Mouse (Mus musculus) c-Kit-positive CD71-positive TER-119-positive erythroid progenitor cells, embryonic 14.5 days (primary cell): ENCODE results near the gene Dpy30.

Source experiments
- DNase-seq: peaks from one replicate; pipeline ENCODE4 v3.0.0-alpha.2; 2013; ENCODE audit warnings: low spot score

Gene Dpy30

DNA sequence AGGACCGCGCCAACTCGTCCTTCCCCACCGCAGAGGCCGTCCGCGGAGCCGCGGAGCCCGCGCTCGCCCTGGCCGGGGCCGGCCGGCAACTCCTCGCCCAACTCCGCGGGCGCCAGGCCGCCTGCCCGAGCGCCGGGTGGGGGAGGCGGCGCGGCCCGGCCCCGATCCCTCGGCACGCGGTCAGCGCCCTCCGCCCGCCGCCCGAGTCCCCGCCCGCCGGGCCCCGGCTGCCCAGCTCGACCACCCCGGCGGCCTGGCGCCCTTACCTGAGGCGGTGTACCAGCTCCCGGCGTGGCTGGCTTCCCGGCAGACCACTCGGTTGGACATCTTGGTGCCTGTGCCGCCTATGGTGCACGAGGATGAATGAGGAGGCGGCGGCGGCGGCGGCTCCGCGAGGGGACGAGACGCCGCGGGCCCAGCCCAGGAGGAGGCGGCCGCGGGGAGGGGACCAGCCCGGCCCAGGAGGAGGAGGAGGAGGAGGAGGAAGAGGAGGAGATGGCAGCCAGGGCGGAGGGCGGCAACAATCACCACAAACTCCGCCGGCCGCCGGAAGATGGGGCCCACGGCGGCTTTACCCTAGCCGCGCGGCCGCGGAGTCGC lies 29.2 kb downstream of the Dpy30 start:
- DNase-seq, result peak; percentile 72

DNA sequence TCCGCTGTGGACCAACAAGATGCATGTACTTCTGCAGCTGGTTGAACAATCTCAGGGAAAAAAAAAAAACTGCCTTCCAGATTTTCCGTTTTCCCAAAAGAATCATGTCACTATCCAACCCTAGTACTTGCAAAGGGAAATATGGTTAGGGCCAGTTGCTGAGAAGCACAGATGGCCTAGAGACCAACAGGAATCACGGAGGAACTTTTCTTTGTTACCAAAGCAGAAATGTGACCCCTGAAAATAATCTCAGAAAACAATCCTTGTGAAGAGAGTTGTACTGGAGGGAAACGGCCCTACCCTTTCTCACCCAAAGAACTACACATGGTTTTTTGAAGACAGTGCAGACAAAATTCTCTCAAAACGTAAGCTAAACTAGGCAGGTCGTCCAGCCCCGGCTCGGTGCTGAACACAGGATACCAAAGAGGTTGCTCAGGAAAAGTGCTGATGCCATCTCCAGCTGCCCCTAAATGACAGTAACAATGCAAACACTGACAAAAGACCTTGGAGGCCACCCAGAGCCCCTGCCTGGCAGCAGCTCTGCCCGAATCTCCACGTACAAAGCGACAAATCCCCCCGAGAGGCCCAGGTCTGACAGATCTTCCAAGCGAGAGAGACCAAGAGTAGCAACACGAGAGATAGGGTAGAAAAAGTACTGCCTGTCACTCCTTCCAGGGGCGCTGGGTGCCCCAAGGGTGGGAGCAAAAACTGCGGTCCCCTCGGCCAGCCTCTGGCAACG lies 29.9 kb downstream of the Dpy30 start:
- DNase-seq, result no peak

DNA sequence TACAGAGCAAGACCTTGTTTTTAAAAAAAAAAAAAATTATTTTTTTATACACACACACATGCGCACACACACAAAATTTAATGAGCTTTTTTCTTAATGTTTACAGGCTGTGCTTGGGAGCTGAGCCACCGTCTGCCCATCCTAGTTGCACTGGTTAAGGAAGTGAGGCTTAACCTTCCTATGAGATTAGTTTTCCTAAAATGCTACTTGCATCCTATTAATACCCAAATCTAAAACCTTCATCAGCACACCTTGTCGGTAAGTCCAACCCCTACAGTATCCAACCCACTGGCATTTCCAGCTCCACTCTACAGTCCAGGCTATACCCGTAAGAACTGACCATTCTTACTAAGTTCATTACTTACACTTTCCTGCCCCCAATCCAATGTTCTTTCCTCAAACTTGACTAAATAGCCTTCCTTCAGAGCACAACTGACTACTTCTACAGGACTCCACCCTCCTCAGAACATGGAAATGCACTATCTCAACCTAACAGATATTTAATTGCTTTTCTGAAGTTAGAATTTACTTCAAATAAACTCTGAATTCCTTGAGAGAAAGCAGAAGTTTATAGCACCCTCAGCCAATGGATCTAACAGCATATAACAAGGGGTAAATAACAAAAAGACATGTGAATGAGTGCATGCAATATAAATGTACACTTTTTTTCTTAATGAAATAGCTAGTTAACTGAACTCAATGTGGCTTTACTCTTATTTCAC lies 31.9 kb downstream of the Dpy30 start:
- DNase-seq, result no peak

DNA sequence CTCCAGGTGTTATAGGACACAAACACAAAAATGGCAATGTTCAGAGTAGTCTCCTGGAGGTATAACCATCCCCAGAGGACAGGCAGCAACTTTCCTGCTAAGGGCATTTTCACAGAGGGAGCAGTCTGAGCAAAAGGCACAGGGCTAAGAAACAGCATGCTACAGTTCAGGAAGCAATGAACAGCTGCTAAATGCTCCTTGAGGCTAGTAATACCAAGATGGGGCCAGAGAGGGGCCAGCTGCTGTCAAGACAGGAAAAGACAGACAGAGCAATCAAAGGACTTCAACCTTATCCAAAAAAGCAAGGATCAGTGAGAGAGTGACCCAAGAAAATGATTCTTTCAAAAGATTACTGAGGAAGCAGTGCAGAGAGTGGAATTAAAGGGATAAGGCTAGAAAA lies 32.9 kb downstream of the Dpy30 start:
- no peak for DNase-seq

DNA sequence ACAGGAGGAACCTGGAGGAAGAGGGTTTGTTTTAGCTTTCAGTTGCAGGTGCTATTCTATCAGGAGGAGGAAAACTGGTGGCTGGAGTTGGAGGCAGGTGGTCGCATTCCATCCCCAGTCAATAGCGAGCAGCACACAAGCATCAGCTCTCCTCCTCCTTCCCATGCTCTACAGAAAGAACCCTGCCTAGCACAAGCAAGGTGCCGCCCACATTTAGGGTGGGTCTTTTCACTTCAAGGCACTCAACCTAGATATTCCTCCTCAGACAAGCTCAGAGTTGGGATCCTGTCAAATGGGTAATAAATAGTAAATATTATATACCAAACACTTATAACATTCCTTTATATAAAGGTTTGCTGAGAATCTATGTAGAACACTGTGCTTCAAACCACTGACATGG lies 33.5 kb downstream of the Dpy30 start:
- no peak for DNase-seq

DNA sequence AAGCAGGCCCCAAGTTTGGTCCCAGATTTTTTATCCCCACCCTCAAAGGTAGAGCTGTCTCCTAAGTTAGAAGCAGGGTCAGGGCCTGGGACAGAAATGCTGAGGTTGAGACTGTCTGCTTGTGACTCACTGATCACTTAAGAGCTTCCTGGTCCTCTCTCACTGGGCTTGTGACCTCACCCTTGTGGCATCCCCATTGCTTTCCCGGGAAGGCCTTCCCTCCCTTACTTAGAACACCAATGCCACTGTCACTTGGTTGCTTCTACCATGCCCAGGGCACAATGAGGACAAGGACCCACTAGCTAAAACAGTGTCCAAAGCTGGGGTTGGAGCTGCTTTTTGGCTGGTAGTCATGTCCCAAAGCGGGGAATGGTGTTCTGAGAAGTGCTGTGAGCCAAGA lies 35.1 kb downstream of the Dpy30 start:
- no peak for DNase-seq

DNA sequence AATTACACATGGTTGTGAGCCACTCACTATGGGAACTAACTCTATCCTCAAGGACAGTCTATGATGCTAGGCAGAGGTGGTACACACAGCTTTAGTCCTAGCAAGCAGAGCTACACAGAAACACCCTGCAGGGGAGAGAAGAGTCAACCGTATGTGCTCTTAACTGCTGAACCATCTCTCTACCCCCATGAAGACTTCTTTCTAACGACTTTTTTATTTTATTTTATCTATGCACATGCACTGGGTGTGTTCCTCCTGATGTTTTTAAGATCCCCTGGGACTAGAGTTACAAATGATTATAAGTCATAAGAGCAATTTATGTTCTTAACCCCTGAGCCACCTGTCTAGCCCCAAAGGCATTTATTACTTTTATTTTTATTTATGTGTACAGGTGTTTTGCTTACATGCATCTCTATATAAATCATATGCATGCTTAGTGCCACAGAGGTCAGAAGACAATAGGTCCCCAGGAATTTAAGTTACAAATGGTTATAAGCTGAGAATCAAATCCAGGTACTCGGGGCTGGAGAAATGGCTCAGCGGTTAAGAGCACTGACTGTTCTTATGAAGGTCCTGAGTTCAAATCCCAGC lies 37.5 kb downstream of the Dpy30 start:
- no peak for DNase-seq

DNA sequence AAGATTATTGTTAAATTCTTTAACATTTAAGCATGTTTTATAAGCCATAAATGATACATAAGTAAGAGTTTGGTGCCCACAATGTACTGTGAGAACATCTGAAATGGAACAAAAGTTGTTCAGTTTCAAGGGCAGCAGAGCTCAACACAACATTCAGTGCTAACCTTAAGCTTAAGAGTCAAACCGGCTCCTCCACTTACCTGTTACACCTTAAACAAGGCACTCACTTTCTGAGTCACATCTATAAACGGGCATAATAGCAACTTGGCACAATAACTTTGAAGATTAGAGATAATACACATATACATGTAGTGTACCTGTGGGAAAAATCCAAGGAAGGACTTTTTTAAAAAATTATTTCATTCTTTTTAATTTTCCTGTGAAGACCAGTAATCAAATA lies 38.0 kb downstream of the Dpy30 start:
- no peak for DNase-seq

DNA sequence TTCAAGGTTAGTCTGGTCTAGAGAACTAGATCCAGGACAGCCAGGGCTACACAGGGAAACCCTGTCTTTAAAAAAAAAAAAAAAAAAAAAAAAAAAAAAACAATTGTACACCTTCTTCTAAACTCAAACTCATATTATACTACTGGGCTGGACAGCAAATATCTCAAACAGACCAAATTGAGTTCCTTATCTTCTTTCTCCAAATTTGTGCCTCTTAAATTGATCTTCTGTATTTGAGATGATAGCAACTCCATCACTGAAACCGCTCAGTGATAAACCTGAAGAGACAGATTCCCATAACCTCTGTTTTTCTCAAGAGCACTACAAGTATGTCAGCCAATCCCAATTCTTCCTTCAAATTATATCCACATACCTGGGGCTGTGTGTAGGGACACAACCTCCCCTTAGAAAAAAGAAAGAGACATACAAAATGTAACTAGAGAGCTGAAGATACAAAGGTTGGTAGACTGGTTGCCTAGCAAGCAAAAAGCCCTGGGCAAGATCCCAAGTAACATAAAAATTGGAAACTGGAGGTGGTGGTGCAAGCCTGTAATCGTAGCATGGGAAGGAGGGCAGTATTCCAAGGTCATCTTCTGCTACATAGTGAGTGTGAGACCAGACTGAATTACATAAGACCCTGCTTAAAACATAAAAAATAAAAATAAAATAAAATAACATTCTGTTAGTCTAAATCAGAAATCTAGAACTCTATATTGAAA lies 39.2 kb downstream of the Dpy30 start:
- no peak for DNase-seq

DNA sequence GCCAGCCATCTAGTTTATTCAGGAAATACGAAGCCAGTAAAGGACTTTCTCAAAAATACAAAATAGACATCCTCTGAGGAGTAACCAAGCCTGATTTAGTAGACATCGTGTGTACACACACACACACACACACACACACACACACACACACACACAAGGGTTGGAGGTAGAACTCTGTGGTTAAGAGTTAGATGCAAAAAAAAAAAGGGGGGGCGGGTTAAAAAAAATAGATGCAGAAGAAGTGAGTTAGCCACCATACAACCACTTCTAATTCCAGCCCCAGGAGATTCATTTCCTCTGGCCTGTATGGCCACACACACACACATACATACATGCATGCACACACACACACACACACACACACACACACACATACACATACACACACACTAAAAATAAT lies 41.7 kb downstream of the Dpy30 start:
- DNase-seq, result no peak

DNA sequence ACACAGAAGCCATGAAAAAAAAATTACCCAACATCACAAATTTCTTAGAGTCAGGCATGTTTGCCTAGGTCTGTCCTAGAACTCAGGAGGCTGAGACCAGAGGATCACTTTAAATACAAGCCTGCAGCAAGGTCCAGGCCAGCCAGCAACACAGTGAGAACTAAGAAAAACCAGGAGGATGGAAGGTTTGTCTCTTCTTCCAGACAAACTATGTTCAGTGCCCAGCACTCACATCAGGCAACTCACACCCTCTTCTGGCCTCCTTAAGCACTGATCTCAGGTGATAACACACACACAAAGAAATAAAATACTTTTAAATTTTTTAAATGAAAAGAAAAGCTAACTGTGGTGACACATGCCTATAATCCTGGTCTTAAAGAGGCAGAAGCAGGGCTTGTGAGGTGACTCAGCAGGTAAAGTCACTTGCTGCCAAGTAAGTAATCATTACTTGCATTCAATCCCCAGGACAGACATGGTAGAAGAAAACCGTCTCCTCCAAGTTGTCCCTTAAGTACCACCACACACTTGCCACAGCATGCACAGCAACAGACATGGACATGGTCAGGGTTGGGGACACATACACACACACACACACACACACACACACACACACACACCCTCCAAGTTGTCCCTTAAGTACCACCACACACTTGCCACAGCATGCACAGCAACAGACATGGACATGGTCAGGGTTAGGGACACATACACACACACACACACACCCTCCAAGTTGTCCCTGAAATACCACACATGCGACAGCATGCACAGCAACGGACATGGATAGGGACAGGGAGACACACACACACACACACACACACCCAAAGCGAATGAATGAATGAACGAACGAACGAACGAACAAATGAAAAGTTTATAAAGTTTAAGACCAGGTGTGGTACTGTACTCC lies 44.5 kb downstream of the Dpy30 start:
- DNase-seq, result no peak

DNA sequence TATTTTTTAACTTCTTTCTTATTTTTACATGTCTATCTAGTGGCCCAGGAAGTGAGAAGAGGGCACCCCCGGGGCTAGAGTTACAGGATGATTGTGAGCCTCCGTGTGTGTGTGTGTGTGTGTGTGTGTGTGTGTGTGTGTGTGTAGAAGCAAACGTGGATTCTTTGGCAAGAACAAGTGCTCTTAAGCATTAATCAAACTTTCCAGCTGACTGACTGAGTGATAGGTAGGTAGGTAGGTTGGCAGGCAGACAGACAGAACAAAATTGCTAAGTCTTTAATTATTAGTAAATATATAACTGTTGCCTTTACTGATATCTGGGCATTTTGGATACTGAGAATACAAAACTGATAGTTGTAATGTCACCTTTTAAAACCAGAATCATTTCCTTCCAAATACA lies 49.3 kb downstream of the Dpy30 start:
- no peak for DNase-seq

DNA sequence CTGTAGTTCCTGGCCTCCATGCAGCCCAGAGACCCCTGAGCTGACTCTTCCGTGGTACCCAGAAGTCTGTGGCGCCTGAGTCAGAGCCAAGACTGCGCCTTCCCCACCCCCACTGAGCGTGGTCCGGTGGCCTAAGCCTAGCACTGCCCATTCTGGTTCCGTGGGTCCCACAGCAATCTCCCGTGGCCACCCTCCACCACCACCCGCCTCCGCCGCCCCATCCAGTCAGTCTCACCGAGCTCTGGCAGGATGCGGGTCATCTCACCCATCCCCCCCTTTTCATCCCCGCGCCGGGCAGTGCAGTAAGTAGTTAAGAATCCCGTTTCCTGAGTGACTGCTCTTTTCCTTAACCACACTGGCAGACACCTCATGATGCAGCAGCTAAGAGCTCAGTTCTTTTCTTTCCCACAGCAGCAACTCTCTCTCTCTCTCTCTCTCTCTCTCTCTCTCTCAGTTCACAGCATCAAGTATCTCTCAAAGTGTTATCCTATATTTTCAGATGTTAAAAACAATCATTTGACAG lies 51.0 kb downstream of the Dpy30 start:
- no peak for DNase-seq

DNA sequence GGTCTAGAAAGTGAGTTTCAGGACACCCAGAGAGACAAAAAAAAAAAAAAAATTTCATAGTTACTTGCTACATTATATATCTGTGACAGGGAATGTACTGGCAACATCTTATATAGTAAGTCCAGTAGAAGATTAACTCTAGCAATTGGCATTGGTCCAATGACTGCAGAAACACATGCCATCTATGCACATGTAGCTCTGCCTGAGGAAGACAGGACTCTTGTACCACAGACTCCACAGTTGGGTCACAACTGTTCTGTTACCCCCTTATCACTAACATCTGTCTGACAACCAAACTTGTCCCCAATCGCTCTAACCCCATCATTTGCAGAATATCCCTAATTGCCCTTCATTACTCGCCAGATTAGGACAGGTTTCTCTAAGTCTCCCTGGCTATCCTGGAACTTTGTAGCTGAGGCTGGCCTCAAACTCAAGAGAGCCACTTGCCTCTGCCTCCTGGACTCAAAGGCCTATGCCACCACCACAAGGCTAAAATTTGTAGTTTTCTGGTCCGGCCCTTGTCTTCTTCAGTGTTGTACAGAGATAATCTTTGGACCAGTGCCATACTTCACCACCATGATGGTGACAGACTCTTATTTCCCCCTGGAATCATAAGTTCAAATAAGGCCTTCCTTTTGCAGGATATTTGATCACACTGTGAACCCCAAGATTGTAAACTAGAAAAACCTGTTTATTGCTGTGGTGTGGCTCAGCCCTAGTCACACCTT lies 52.0 kb downstream of the Dpy30 start:
- no peak for DNase-seq

DNA sequence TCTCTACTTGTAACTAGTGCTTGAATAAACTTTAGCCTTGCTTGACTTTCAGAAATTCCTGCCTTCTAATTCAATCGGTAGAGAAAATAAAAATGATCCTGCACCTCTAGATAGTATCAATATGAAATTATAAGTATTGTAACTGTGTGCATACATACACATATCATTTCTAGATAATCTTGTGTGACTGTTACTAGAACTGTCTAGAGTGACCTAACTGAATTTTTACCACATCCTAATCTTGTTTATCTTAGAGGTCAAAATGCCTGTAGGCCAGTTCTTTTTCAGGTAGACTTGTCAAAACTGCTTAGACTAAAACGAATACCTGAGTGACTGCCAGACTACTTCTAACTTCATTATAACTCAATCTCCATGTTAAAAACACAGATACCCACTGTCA lies 53.5 kb downstream of the Dpy30 start:
- no peak for DNase-seq

DNA sequence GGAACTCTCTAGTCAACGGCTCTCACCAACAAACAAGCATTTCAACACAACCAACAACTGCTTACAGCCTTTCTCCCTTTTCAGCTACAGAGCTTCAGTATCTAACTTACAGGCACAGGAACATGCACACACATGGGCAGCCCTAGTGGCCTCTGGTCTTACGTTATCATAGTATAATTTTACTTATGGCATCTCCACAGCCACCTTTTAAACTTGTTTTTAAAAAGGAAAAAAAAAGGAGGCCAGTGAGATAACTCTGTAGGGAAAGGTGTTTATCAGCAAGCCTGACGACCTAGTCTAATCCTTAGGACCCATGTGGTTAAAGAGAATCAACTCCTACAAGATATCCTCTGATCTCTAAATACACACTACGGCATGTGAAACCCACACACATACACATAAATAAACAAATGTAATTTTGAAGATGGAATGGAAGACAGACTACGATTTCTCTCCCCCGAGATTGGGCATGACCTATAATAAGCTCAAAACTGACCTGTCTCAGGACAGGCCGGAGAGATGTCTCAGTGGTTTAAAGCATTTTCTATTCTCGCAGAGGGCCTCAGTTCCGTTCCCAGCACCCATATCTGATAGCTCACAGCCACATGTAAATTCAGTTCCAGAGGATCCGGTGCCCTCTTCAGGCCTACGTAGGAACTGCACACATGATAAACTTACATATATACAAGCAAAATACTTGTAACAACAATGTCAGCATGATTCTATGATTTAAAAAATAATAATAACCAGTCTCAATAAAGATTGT lies 56.1 kb downstream of the Dpy30 start:
- DNase-seq, result peak; percentile 82

DNA sequence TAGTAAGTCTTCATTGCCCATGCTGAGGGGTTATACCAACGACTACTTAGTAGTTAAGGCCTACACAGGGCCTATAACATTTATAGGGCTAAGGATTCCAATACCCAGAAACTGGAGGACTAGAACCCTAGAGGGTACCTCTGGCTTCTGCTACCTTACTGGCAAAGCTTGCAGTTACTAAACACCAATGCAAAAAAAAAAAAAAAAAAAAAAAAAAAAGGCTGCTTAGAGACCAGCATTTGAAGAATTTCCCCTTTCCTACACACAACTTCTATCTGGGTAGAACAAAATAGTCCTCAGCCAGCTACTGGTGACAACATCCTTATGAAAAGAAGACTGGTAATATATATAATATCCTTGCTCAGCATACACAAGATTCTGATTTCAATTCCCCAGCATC lies 58.1 kb downstream of the Dpy30 start:
- no peak for DNase-seq

DNA sequence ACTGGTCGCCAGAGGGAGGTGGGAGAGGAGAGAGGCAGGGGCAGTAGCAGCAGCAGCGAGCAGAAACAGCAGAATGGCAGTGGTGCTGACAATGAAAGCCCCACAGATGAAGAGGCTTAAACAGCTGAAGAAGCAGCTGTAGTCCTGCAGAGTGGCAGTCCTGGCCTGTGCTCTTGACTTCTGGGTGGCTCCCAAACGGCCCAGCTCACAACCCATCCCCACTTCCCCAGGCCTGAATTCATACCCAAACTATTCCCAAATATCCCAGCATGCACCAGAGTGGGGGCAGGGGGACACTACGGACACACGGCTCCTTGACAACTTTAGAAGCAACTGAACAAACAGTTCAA lies 58.6 kb downstream of the Dpy30 start:
- DNase-seq, result no peak

DNA sequence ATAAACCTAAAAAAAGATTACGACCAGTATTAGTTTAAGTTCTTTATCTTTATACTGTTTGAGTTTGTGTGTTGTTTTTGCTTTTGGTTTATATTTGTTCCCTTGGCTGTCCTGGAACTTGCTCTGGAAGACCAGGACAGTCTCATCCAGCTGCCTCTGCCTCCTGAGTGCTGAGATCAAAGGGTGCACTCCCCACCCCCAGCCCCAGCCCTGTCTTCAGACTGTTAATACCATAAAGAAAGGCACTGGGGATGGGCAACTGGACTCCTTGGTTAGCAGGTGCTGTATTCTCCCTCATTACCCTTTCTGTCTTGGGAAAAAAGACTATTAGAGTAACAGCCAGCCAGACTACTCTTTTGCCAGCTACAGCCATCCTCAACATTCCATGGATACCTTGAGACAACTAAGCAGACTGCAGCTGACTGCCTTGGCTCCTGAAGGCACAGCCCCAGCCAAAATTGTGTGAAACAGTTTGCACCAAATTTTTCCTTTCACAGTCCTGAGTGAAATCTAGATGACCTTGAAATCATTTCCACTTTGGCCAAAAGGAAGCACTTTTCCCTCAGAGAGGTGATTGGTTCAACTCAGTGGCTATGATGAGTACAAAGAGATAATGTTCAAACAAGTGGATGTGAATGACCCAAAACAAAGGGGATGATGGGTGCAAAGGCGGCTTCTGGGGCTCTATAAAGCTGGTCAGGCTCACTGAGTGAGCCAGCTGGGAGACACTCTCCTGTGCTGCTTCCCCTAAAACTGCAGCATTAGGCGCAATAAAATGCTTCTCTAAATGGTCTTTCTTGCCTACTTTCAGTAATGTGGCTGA lies 59.2 kb downstream of the Dpy30 start:
- no peak for DNase-seq
